Mouse (Mus musculus): ENCODE data around the gene Pmp22.

Gene Pmp22

GRCm38 (mm10) chr11:63128784-63129183 is at the start of gene Pmp22:
Gene Pmp22, plus strand, starts transcription at chr11:63128982.
- no peak for DNase-seq

- no peak for DNase-seq
These were observed 44.2 kb upstream of the Pmp22 start for GRCm38 (mm10) chr11:63084536-63084935.

GRCm38 (mm10) chr11:63088672-63089071 is 40.1 kb upstream of the Pmp22 start:
- DNase-seq, result no peak

GRCm38 (mm10) chr11:63090210-63090609 is 38.6 kb upstream of the Pmp22 start:
- no peak for DNase-seq

- DNase-seq, result no peak
These were observed 37.8 kb upstream of the Pmp22 start for GRCm38 (mm10) chr11:63090986-63091385.

- DNase-seq, result no peak
These were observed 36.5 kb upstream of the Pmp22 start for GRCm38 (mm10) chr11:63092271-63092670.

- DNase-seq, result no peak
These were observed 35.2 kb upstream of the Pmp22 start for GRCm38 (mm10) chr11:63093601-63094000.

GRCm38 (mm10) chr11:63094496-63094895 is 34.3 kb upstream of the Pmp22 start:
- no peak for DNase-seq

- no peak for DNase-seq
These were observed 30.8 kb upstream of the Pmp22 start for GRCm38 (mm10) chr11:63098016-63098415.

- DNase-seq, result no peak
These were observed 29.4 kb upstream of the Pmp22 start for GRCm38 (mm10) chr11:63099390-63099789.

- no peak for DNase-seq
These were observed 25.5 kb upstream of the Pmp22 start for GRCm38 (mm10) chr11:63103256-63103655.

- no peak for DNase-seq
These were observed 24.8 kb upstream of the Pmp22 start for GRCm38 (mm10) chr11:63104026-63104425.

GRCm38 (mm10) chr11:63109230-63109775 is 19.5 kb upstream of the Pmp22 start:
- DNase-seq, result no peak

- DNase-seq, result no peak
These were observed 18.5 kb upstream of the Pmp22 start for GRCm38 (mm10) chr11:63110329-63110728.

GRCm38 (mm10) chr11:63114807-63115641 is 13.8 kb upstream of the Pmp22 start:
- DNase-seq, result no peak

- DNase-seq, result no peak
These were observed 12.1 kb upstream of the Pmp22 start for GRCm38 (mm10) chr11:63116652-63117051.

- no peak for DNase-seq
These were observed 11.5 kb upstream of the Pmp22 start for GRCm38 (mm10) chr11:63117266-63117665.

GRCm38 (mm10) chr11:63119791-63120190 is 9.0 kb upstream of the Pmp22 start:
- no peak for DNase-seq

- no peak for DNase-seq
These were observed 6.5 kb upstream of the Pmp22 start for GRCm38 (mm10) chr11:63122249-63122648.

- no peak for DNase-seq
These were observed 5.9 kb upstream of the Pmp22 start for GRCm38 (mm10) chr11:63122776-63123350.

- no peak for DNase-seq
These were observed 4.5 kb upstream of the Pmp22 start for GRCm38 (mm10) chr11:63124316-63124715.

- no peak for DNase-seq
These were observed 2.8 kb upstream of the Pmp22 start for GRCm38 (mm10) chr11:63125832-63126456.

- DNase-seq, result no peak
These were observed 1.8 kb upstream of the Pmp22 start for GRCm38 (mm10) chr11:63126976-63127375.

GRCm38 (mm10) chr11:63127513-63127912 is 1.3 kb upstream of the Pmp22 start:
- DNase-seq, result no peak

Data from kidney, adult 18-20 months (tissue).